Mouse (Mus musculus) G1E (cell line): ENCODE data around the gene Snx1.

Experiments used
- CTCF ChIP-seq: IDR thresholded peaks from 2 replicates; pipeline ENCODE4 v1.5.1; 2012; ENCODE audit warnings: low read depth, low read length, inconsistent platforms, mixed read lengths
- GATA1 ChIP-seq: IDR thresholded peaks from 2 replicates; pipeline ENCODE4 v1.6.1; 2012; ENCODE audit warnings: borderline replicate concordance, low read length, inconsistent platforms, mixed read lengths

DNA sequence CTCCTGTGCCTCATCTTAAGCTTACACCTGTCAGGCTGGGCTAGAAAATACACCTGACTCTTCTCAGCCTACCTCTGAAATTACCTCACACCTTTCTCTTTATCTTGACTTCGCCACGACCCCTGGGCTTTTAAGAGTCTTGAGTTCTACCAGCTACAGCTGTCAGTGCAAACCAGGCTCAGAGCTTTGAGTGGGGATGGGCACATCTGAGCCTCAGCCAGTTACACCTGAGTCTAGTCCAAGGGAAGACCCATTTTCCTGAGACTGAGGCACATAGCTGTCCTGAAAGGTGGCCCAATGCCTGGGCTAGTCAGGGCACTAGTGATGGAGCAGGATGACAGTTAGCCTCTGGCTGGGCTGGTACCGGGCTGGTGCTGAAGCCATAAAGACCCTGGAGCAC lies 59.6 kb downstream of the Snx1 start:
- TF ChIP-seq CTCF (no peak), GATA1 (no peak)
